Comparison of ENCODE assay signal across 8 mouse cellular contexts in the genomic region with DNA sequence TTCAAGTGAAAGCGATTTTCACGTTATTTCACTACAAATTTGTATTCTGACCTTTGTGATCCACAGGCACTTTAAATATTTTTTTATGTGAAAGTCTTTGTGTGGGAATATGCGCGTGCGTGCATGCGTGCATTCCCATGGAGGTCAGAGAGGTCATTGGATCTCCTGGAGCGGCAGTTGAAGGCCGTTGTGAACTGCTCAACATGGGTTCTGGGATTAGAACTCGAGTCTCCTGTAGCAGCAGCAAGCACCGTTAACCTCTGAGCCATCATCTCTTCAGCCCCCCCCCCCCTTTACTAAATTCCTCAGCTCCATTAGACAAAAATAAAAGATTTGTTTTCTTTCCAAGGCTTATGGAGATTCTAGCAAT. TPM values are rescaled to one million over a fixed set of nuclear protein-coding genes. Genes with fewer than 3 reads are reported as not detected.
DNase-seq lines count a peak whose midpoint lies in the region; ATAC-seq and TF ChIP-seq lines count a peak whose summit lies in the region.

No protein-coding gene starts in this region.

- H3K27ac ChIP-seq in heart, embryonic 11.5 days (ENCODE audit: low read depth, low read length), result no peak overlapping the region
- H3K27ac ChIP-seq in ES-E14 (ENCODE audit: insufficient read depth, low read depth, low read length, poor library complexity, severe bottlenecking) (no peak overlapping the region), macrophage (no peak overlapping the region)

- no peak overlapping the region for H3K9ac ChIP-seq in heart, embryonic 11.5 days (ENCODE audit: low read depth, low read length)
- H3K9ac ChIP-seq in ES-E14 (ENCODE audit: insufficient read depth, low read depth, low read length, poor library complexity, severe bottlenecking), result peak overlapping the region; percentile 25; the same call in 1 of the 2 replicates

- peak overlapping the region; percentile 74 for H3K4me2 ChIP-seq in heart, embryonic 11.5 days

- in situ Hi-C loops in ES-E14 (cut with MboI; ENCODE audit: low sequenced_read_pairs in 2 of 2, unreplicated experiment in 2 of 2), result no loop called here

- WGBS in heart, embryonic 11.5 days (ENCODE audit: insufficient replicate concordance), result 23% methylated on average over 10 of the region's 10 CpGs
- WGBS in macrophage (ENCODE audit: missing documents), result 20% methylated on average over 10 of the region's 10 CpGs

- no peaks in the 10 kb centered on the region for H3K36me3 ChIP-seq in heart, embryonic 11.5 days (ENCODE audit: control insufficient read depth, insufficient read depth, low read length)
- no peaks in the 10 kb centered on the region for H3K36me3 ChIP-seq in ES-E14 (ENCODE audit: control insufficient read depth, insufficient read depth, low read length, poor library complexity, severe bottlenecking)
- no peaks in the 10 kb centered on the region for H3K36me3 ChIP-seq in macrophage (ENCODE audit: inconsistent target)

- H3K79me2 ChIP-seq in macrophage (ENCODE audit: inconsistent target), result no peaks in the 10 kb centered on the region

- no peaks in the 10 kb centered on the region for H3K4me1 ChIP-seq in heart, embryonic 11.5 days (ENCODE audit: control insufficient read depth, insufficient read depth, low read length)
- no peaks in the 10 kb centered on the region for H3K4me1 ChIP-seq in ES-E14 (ENCODE audit: control insufficient read depth in 2 of 2, insufficient read depth in 2 of 2, low read length in 2 of 2, poor library complexity in 1 of 2)

- no peaks in the 10 kb centered on the region for H3K9me3 ChIP-seq in heart, embryonic 11.5 days (replicated peaks; ENCODE audit: control insufficient read depth, low read length)
- H3K9me3 ChIP-seq in ES-E14 (ENCODE audit: control insufficient read depth, insufficient read depth, low read depth, low read length), result no peaks in the 10 kb centered on the region

- no peak for ATAC-seq in heart, embryonic 11.5 days (replicated peaks; ENCODE audit: insufficient number of reproducible peaks, low FRiP score, low TSS enrichment)
- ATAC-seq in granulocyte monocyte progenitor cell, adult 5-6 weeks (replicated peaks; ENCODE audit: poor library complexity, severe bottlenecking), result 0 out of 2 replicates have a peak, but pooled peaks have one; percentile 4

- H3K27me3 ChIP-seq in heart, embryonic 11.5 days (ENCODE audit: control insufficient read depth, insufficient read depth, low read length), result no peaks in the 10 kb centered on the region

- H3K4me3 ChIP-seq in heart, embryonic 11.5 days (ENCODE audit: low read depth, low read length), result peak overlapping the region; percentile 66
- H3K4me3 ChIP-seq in ES-E14 (ENCODE audit: insufficient read depth in 1 of 2, low read depth in 1 of 2, low read length in 2 of 2, poor library complexity in 1 of 2, severe bottlenecking in 1 of 2) (peak overlapping the region in 1 of 2 experiments; percentile 86; a peak in 3 of 4 replicates), macrophage (ENCODE audit: inconsistent target) (peak overlapping the region; percentile 41; the same call in 1 of the 2 replicates)

- no peak for DNase-seq in heart, adult 18-20 months
- no peak for DNase-seq in ES-E14 (ENCODE audit: low read depth, low spot score)
- DNase-seq in spleen, adult 18-20 months, result no peak
- DNase-seq in B cell, adult 2 months, result no peak
- no peak for DNase-seq in right cerebral cortex, postnatal 10 days (ENCODE audit: low spot score in 2 of 2)

TF ChIP-seq in ES-E14, 5 proteins besides CTCF, POLR2A, EP300 and RAD21:
- TF ChIP-seq HCFC1 (IDR thresholded peaks at IDR 0.05; ENCODE audit: borderline replicate concordance, insufficient read depth, low read length) (no peak), ZC3H11A (IDR thresholded peaks at IDR 0.05; ENCODE audit: borderline replicate concordance, low read depth, low read length) (no peak), ZNF384 (IDR thresholded peaks at IDR 0.05; ENCODE audit: low read depth, low read length) (no peak), CHD2 (IDR thresholded peaks at IDR 0.05; ENCODE audit: low read depth, low read length) (no peak), MAFK (IDR thresholded peaks at IDR 0.05; ENCODE audit: insufficient read depth, low read depth, low read length) (no peak)
TF ChIP-seq in ES-E14: peak in this region for 0.

RNA-seq across cellular contexts. Expression of a gene that starts 0.4 kb away (rescaled TPM):
- polyA plus RNA-seq in heart, embryonic 11.5 days (2014; fragmentation: Nextera tagmentation; extraction: Ambion mirVana), result 21.3 and 26.0 TPM in 2 replicates
- 1 to 10 TPM; 2.1 to 4.6 TPM for total RNA-seq in heart, adult 18-20 months (2021)
- total RNA-seq in ES-E14 (2012; rRNA removed), result 9.4 and 12.2 TPM in 2 replicates
- total RNA-seq in granulocyte monocyte progenitor cell, adult 5-6 weeks (2014; fragmentation: Nextera tagmentation), result 13.2 and 19.6 TPM in 2 replicates
- total RNA-seq in granulocyte monocyte progenitor cell, adult 5-6 weeks (2017), result 5.4 and 9.1 TPM in 2 replicates
- 10 to 100 TPM in 11 of 26 experiments, 1 to 10 TPM in 15; 1.8 to 15.2 (median 7.2) TPM for total RNA-seq in macrophage (2018; cell fraction: chromatin; rRNA removed)
- 10 to 100 TPM in 7 of 26 experiments, 1 to 10 TPM in 19; 5.5 to 12.9 (median 8.3) TPM for total RNA-seq in macrophage (2018; cell fraction: cytosol; rRNA removed)
- total RNA-seq in macrophage (2018; cell fraction: nucleus; rRNA removed), result 10 to 100 TPM in 13 of 26 experiments, 1 to 10 TPM in 13; 1.7 to 21.1 (median 10.1) TPM
- 3.9 to 7.6 TPM (median 7.3 TPM) in 3 replicates for polyA plus RNA-seq in macrophage (2018)

RNA-seq across cellular contexts. Expression of a gene that starts 3.2 kb away (rescaled TPM):
- not detected in 2 replicates for polyA plus RNA-seq in heart, embryonic 11.5 days (2014; fragmentation: Nextera tagmentation; extraction: Ambion mirVana)
- not detected for total RNA-seq in heart, adult 18-20 months (2021)
- total RNA-seq in ES-E14 (2012; rRNA removed), result not detected in 2 replicates
- total RNA-seq in granulocyte monocyte progenitor cell, adult 5-6 weeks (2014; fragmentation: Nextera tagmentation), result not detected in 2 replicates
- not detected in 2 replicates for total RNA-seq in granulocyte monocyte progenitor cell, adult 5-6 weeks (2017)
- not detected for total RNA-seq in macrophage (2018; cell fraction: chromatin; rRNA removed)
- total RNA-seq in macrophage (2018; cell fraction: cytosol; rRNA removed), result not detected
- not detected for total RNA-seq in macrophage (2018; cell fraction: nucleus; rRNA removed)
- polyA plus RNA-seq in macrophage (2018), result not detected in 3 replicates

RNA-seq across cellular contexts. Expression of a gene that starts 30.1 kb away (rescaled TPM):
- 11.4 and 14.9 TPM in 2 replicates for polyA plus RNA-seq in heart, embryonic 11.5 days (2014; fragmentation: Nextera tagmentation; extraction: Ambion mirVana)
- not detected for total RNA-seq in heart, adult 18-20 months (2021)
- 0.42 and 5.7 TPM in 2 replicates for total RNA-seq in ES-E14 (2012; rRNA removed)
- total RNA-seq in granulocyte monocyte progenitor cell, adult 5-6 weeks (2014; fragmentation: Nextera tagmentation), result not detected in 2 replicates
- not detected in 2 replicates for total RNA-seq in granulocyte monocyte progenitor cell, adult 5-6 weeks (2017)
- not detected for total RNA-seq in macrophage (2018; cell fraction: chromatin; rRNA removed)
- not detected for total RNA-seq in macrophage (2018; cell fraction: cytosol; rRNA removed)
- not detected for total RNA-seq in macrophage (2018; cell fraction: nucleus; rRNA removed)
- polyA plus RNA-seq in macrophage (2018), result not detected in 3 replicates
